Mouse (Mus musculus) E14TG2a.4 (cell line): ENCODE results near the gene Coq8a.

Experiments
- CTCF ChIP-seq: conservative IDR thresholded peaks from 2 replicates; pipeline ENCODE4 v1.5.1; 2014; ENCODE audit warnings: low read length
- POU5F1 ChIP-seq: IDR thresholded peaks from 2 replicates; pipeline ENCODE4 v1.6.1; 2014; ENCODE audit warnings: low read length, borderline replicate concordance

- TF ChIP-seq CTCF, result no peak
- no peak for TF ChIP-seq POU5F1
Observed at GRCm38 (mm10) chr1:180193391-180193935, 5.9 kb downstream of the Coq8a start.
